Mouse (Mus musculus) small intestine, adult 2 months (tissue): Measurements from ENCODE around the gene Col8a2.

ENCODE experiments used
- CTCF ChIP-seq: fragments of 200-500 bp; IDR thresholded peaks from 2 replicates; pipeline ENCODE4 v1.5.1; 2012; ENCODE audit warnings: low read depth, mild to moderate bottlenecking, control low read depth, inconsistent platforms, low read length, moderate library complexity, mixed read lengths; ENCODE audit not compliant: insufficient replicate concordance, insufficient read length; ENCODE audit errors: extremely low read depth
- POLR2A ChIP-seq: fragments of 200-500 bp; IDR thresholded peaks from 2 replicates; pipeline ENCODE4 v1.6.1; 2012; ENCODE audit warnings: low read depth, mild to moderate bottlenecking, control low read depth, inconsistent platforms, low read length, moderate library complexity

GRCm38 (mm10) chr4:126325281-126325861, 38.8 kb downstream of the Col8a2 start, which contains the start of gene Tekt2:
- no peak for TF ChIP-seq CTCF
- no peak for TF ChIP-seq POLR2A
